Mouse (Mus musculus) kidney, adult 2 months (tissue): ENCODE measurements at regions not wholly inside any gene's neighbourhood (a gene's known extent, or its start where the extent isn't known, plus 50 kb on each side); places are given as distances from the start of the nearest gene placed in this dataset.

Source experiments
- DNase-seq: peaks from one replicate; pipeline ENCODE4 v3.0.0; 2021
- H3K27ac ChIP-seq: fragments of 200-500 bp; 2 replicates; pipeline ENCODE4 v1.5.1; 2012; ENCODE audit warnings: low read depth, low read length, control low read depth, inconsistent platforms; ENCODE audit not compliant: insufficient read depth
- H3K27me3 ChIP-seq: fragments of 200-500 bp; replicated peaks from 2 replicates; pipeline ENCODE4 v1.6.1; 2012; ENCODE audit warnings: mild to moderate bottlenecking, moderate library complexity, low read length, inconsistent platforms; ENCODE audit not compliant: control insufficient read depth, insufficient read depth
- H3K36me3 ChIP-seq: fragments of 200-500 bp; 2 replicates; pipeline ENCODE4 v1.6.1; 2012; ENCODE audit warnings: mild to moderate bottlenecking, moderate library complexity, low read length, inconsistent platforms; ENCODE audit not compliant: control insufficient read depth, insufficient read depth
- H3K4me1 ChIP-seq: fragments of 200-500 bp; 2 replicates; pipeline ENCODE4 v1.6.1; 2011; ENCODE audit warnings: low read length; ENCODE audit not compliant: control insufficient read depth, insufficient read depth
- H3K4me3 ChIP-seq: fragments of 200-500 bp; 2 replicates; pipeline ENCODE4 v1.5.1; 2011; ENCODE audit warnings: mild to moderate bottlenecking, low read depth, low read length, control low read depth; ENCODE audit not compliant: insufficient read depth
- CTCF ChIP-seq: fragments of 200-500 bp; conservative IDR thresholded peaks from 2 replicates; pipeline ENCODE4 v1.5.1; 2011; ENCODE audit warnings: low read depth, mild to moderate bottlenecking, control low read depth, low read length, moderate library complexity, mixed read lengths; ENCODE audit not compliant: insufficient read depth, insufficient read length
- POLR2A ChIP-seq: fragments of 200-500 bp; IDR thresholded peaks from one replicate; pipeline ENCODE4 v1.6.1; 2011; ENCODE audit warnings: low read depth, low read length, control low read depth
- WGBS: fragments of 180-500 bp; shearing (Covaris S2); methylation state at CpG from one replicate; pipeline ENCODE4 v1.1.7; 2018; 5-methylcytosine and 5-hydroxymethylcytosine counted together

- 73% methylated on average over 4 of the region's 4 CpGs for WGBS
- Histone ChIP-seq H3K27me3 (no peaks in the 10 kb centered on the region), H3K4me3 (no peak overlapping the region), H3K27ac (no peak overlapping the region), H3K4me1 (no peaks in the 10 kb centered on the region), H3K36me3 (no peaks in the 10 kb centered on the region)
- no peak for DNase-seq
- TF ChIP-seq CTCF (no peak), POLR2A (no peak)
Measured at GRCm38 (mm10) chr15:63299311-63299710, 545.7 kb downstream of the Gsdmc2 start.

GRCm38 (mm10) chr15:63288534-63288933, 556.4 kb downstream of the Gsdmc2 start:
- no peak overlapping the region for H3K27ac ChIP-seq
- TF ChIP-seq CTCF: no peak
- no peak for TF ChIP-seq POLR2A
- H3K27me3 ChIP-seq: no peaks in the 10 kb centered on the region
- no peaks in the 10 kb centered on the region for H3K4me1 ChIP-seq
- H3K4me3 ChIP-seq: no peak overlapping the region
- H3K36me3 ChIP-seq: no peaks in the 10 kb centered on the region
- no peak for DNase-seq

- no peaks in the 10 kb centered on the region for H3K4me1 ChIP-seq
- WGBS: 69% methylated on average over 1 of the region's 1 CpGs
- no peak for TF ChIP-seq CTCF
- no peak for TF ChIP-seq POLR2A
- H3K27ac ChIP-seq: no peak overlapping the region
- no peak for DNase-seq
- H3K27me3 ChIP-seq: no peaks in the 10 kb centered on the region
- H3K4me3 ChIP-seq: no peak overlapping the region
- H3K36me3 ChIP-seq: no peaks in the 10 kb centered on the region
Measured at GRCm38 (mm10) chr15:63286026-63286425, 559.0 kb downstream of the Gsdmc2 start.

GRCm38 (mm10) chr15:63270381-63270780, 574.6 kb downstream of the Gsdmc2 start:
- DNase-seq: no peak

GRCm38 (mm10) chr15:63265845-63266244, 579.1 kb downstream of the Gsdmc2 start:
- TF ChIP-seq POLR2A (no peak), CTCF (no peak)
- Histone ChIP-seq H3K4me1 (no peaks in the 10 kb centered on the region), H3K27me3 (no peaks in the 10 kb centered on the region), H3K27ac (no peak overlapping the region), H3K36me3 (no peaks in the 10 kb centered on the region), H3K4me3 (no peak overlapping the region)
- 92% methylated on average over 1 of the region's 1 CpGs for WGBS
- no peak for DNase-seq

More at GRCm38 (mm10) chr15:63270381-63270780, 574.6 kb downstream of the Gsdmc2 start:
- Histone ChIP-seq H3K27me3 (no peaks in the 10 kb centered on the region), H3K4me3 (no peak overlapping the region), H3K36me3 (no peaks in the 10 kb centered on the region), H3K4me1 (no peaks in the 10 kb centered on the region), H3K27ac (no peak overlapping the region)
- no peak for TF ChIP-seq CTCF
- TF ChIP-seq POLR2A: no peak
- 93% methylated on average over 2 of the region's 2 CpGs for WGBS

- Histone ChIP-seq H3K27me3 (no peaks in the 10 kb centered on the region; the same call in 1 of the 2 replicates), H3K36me3 (no peaks in the 10 kb centered on the region), H3K4me1 (no peaks in the 10 kb centered on the region), H3K27ac (no peak overlapping the region), H3K4me3 (no peak overlapping the region)
- no peak for TF ChIP-seq CTCF
- TF ChIP-seq POLR2A: no peak
- WGBS: 73% methylated on average over 2 of the region's 2 CpGs
- no peak for DNase-seq
Measured at GRCm38 (mm10) chr15:63255736-63256135, 589.2 kb downstream of the Gsdmc2 start.

GRCm38 (mm10) chr15:63252781-63253340, 592.1 kb downstream of the Gsdmc2 start:
- H3K27me3 ChIP-seq: no peaks in the 10 kb centered on the region; the same call in 1 of the 2 replicates
- TF ChIP-seq CTCF: no peak
- no peak for TF ChIP-seq POLR2A
- H3K4me3 ChIP-seq: no peak overlapping the region
- H3K36me3 ChIP-seq: no peaks in the 10 kb centered on the region
- H3K27ac ChIP-seq: no peak overlapping the region
- WGBS: 63% methylated on average over 1 of the region's 1 CpGs
- no peaks in the 10 kb centered on the region for H3K4me1 ChIP-seq
- DNase-seq: no peak
